Mouse (Mus musculus) liver, embryonic 14.5 days (tissue): ENCODE results near the gene Zmym4.

ENCODE experiments used
- CTCF ChIP-seq: IDR thresholded peaks from 2 replicates; pipeline ENCODE4 v1.5.1; 2016; ENCODE audit warnings: antibody characterized with exemption, low read depth, control low read depth
- EP300 ChIP-seq: IDR thresholded peaks from 2 replicates; pipeline ENCODE4 v1.6.1; 2016; ENCODE audit warnings: antibody characterized with exemption, low read depth

- TF ChIP-seq EP300 = no peak
- no peak for TF ChIP-seq CTCF
Measured at GRCm38 (mm10) chr4:126813212-126813611, 154.7 kb downstream of the Zmym4 start.
